Mouse (Mus musculus): ENCODE data around the gene Ptprn2. TPM values are rescaled to one million over a fixed set of nuclear protein-coding genes. Genes with fewer than 3 reads are reported as not detected.
A peak's percentile ranks its signal among the peaks of the same experiment; 100 is the strongest.

The Ptprn2 gene
- total and polyA plus RNA-seq, 3 experiments = 0.17 TPM; not detected in 2

- Histone ChIP-seq H3K4me2 (ENCODE audit: insufficient read depth, low read depth, poor library complexity, severe bottlenecking) (no peak overlapping the region), H3K27me3 (replicated peaks) (no peaks in the 10 kb centered on the region), H3K36me3 (replicated peaks in 1 of 2; ENCODE audit: control insufficient read depth in 1 of 2, insufficient read depth in 1 of 2, low read length in 1 of 2) (no peaks in the 10 kb centered on the region), H3K4me3 (replicated peaks in 1 of 3; ENCODE audit: low read depth in 2 of 3, low read length in 2 of 3, poor library complexity in 1 of 3) (peak overlapping the region in 1 of 3 experiments; percentile 27), H3K9me3 (replicated peaks; ENCODE audit: low read length) (no peaks in the 10 kb centered on the region), H3K27ac (ENCODE audit: insufficient read depth, low read depth) (peak overlapping the region; percentile 2; the same call in 1 of the 2 replicates), H3K4me1 (ENCODE audit: control insufficient read depth in 1 of 2, insufficient read depth in 2 of 2) (peaks cover 9 to 16% of the 10 kb centered on the region in 2 experiments; a peak in 3 of 4 replicates), H3K9ac (ENCODE audit: insufficient read depth, low read depth) (no peak overlapping the region), H3K79me2 (replicated peaks; ENCODE audit: control insufficient read depth, extremely low read depth, insufficient read depth, poor library complexity, severe bottlenecking) (no peaks in the 10 kb centered on the region)
- no peak for TF ChIP-seq TCF12 (IDR thresholded peaks at IDR 0.05; ENCODE audit: low read depth, low read length)
- TF ChIP-seq USF1 (IDR thresholded peaks at IDR 0.05; ENCODE audit: low read depth, low read length) = no peak
- no peak for TF ChIP-seq TBP (conservative IDR thresholded peaks at IDR 0.05; ENCODE audit: low read depth, low read length)
- no peak for TF ChIP-seq GABPA (IDR thresholded peaks at IDR 0.05; ENCODE audit: insufficient replicate concordance, low read depth, low read length)
- no peak for TF ChIP-seq UBTF (IDR thresholded peaks at IDR 0.05; ENCODE audit: low read depth, low read length)
- no peak for DNase-seq (ENCODE audit: extremely low read depth)
- in situ Hi-C loops (cut with MboI; ENCODE audit: low pct_ligation_motif_present, low pct_unique_long_range_greater_than_20kb, low sequenced_read_pairs) = no loop called here
- dilution Hi-C loops (cut with MboI; ENCODE audit: extremely low pct_ligation_motif_present, extremely low pct_unique_long_range_greater_than_20kb, low sequenced_read_pairs) = no loop called here
These were observed 81.7 kb downstream of the Ptprn2 start for GRCm38 (mm10) chr12:116567170-116567569.

GRCm38 (mm10) chr12:116569568-116569967 is 84.0 kb downstream of the Ptprn2 start:
- no peak overlapping the region for H3K27ac ChIP-seq (ENCODE audit: insufficient read depth, low read depth)
- DNase-seq (ENCODE audit: extremely low read depth) = peak; percentile 29
- H3K36me3 ChIP-seq (replicated peaks in 1 of 2; ENCODE audit: control insufficient read depth in 1 of 2, insufficient read depth in 1 of 2, low read length in 1 of 2) = no peaks in the 10 kb centered on the region
- H3K4me1 ChIP-seq (ENCODE audit: control insufficient read depth in 1 of 2, insufficient read depth in 2 of 2) = peaks cover 9 to 16% of the 10 kb centered on the region in 2 experiments; a peak in 3 of 4 replicates
- H3K9me3 ChIP-seq (replicated peaks; ENCODE audit: low read length) = no peaks in the 10 kb centered on the region
- no peak overlapping the region for H3K4me3 ChIP-seq (replicated peaks in 1 of 3; ENCODE audit: low read depth in 2 of 3, low read length in 2 of 3, poor library complexity in 1 of 3)
- dilution Hi-C loops (cut with MboI; ENCODE audit: extremely low pct_ligation_motif_present, extremely low pct_unique_long_range_greater_than_20kb, low sequenced_read_pairs) = no loop called here
- no peaks in the 10 kb centered on the region for H3K27me3 ChIP-seq (replicated peaks)
- TF ChIP-seq SMC3 (IDR thresholded peaks at IDR 0.05; ENCODE audit: low read depth, low read length) (no peak), ELF1 (IDR thresholded peaks at IDR 0.05; ENCODE audit: low read depth, low read length) (no peak), HCFC1 (IDR thresholded peaks at IDR 0.05; ENCODE audit: low read depth, low read length) (no peak), CHD2 (IDR thresholded peaks at IDR 0.05; ENCODE audit: low read length) (no peak), SIN3A (IDR thresholded peaks at IDR 0.05; ENCODE audit: low read length) (no peak), IRF4 (IDR thresholded peaks at IDR 0.05; ENCODE audit: low read depth, low read length) (no peak), JUN (IDR thresholded peaks at IDR 0.05; ENCODE audit: insufficient read depth, low read depth, low read length) (no peak), CTCF (conservative IDR thresholded peaks at IDR 0.05 in 1 of 2, IDR thresholded peaks at IDR 0.05 in 1 of 2; ENCODE audit: low read depth in 2 of 2, low read length in 2 of 2) (peak in 1 of 2 experiments; percentile 11; a peak in 2 of 4 replicates)
- H3K4me2 ChIP-seq (ENCODE audit: insufficient read depth, low read depth, poor library complexity, severe bottlenecking) = no peak overlapping the region
- no peak overlapping the region for H3K9ac ChIP-seq (ENCODE audit: insufficient read depth, low read depth)
- in situ Hi-C loops (cut with MboI; ENCODE audit: low pct_ligation_motif_present, low pct_unique_long_range_greater_than_20kb, low sequenced_read_pairs) = no loop called here
- no peaks in the 10 kb centered on the region for H3K79me2 ChIP-seq (replicated peaks; ENCODE audit: control insufficient read depth, extremely low read depth, insufficient read depth, poor library complexity, severe bottlenecking)

- Histone ChIP-seq H3K79me2 (replicated peaks; ENCODE audit: control insufficient read depth, extremely low read depth, insufficient read depth, poor library complexity, severe bottlenecking) (no peaks in the 10 kb centered on the region), H3K4me2 (ENCODE audit: insufficient read depth, low read depth, poor library complexity, severe bottlenecking) (no peak overlapping the region), H3K36me3 (replicated peaks in 1 of 2; ENCODE audit: control insufficient read depth in 1 of 2, insufficient read depth in 1 of 2, low read length in 1 of 2) (no peaks in the 10 kb centered on the region), H3K4me1 (ENCODE audit: control insufficient read depth in 1 of 2, insufficient read depth in 2 of 2) (peaks cover 3 to 8% of the 10 kb centered on the region in 2 experiments; a peak in 3 of 4 replicates), H3K27ac (ENCODE audit: insufficient read depth, low read depth) (no peak overlapping the region), H3K9ac (ENCODE audit: insufficient read depth, low read depth) (no peak overlapping the region), H3K27me3 (replicated peaks) (no peaks in the 10 kb centered on the region), H3K9me3 (replicated peaks; ENCODE audit: low read length) (no peaks in the 10 kb centered on the region), H3K4me3 (replicated peaks in 1 of 3; ENCODE audit: low read depth in 2 of 3, low read length in 2 of 3, poor library complexity in 1 of 3) (no peak overlapping the region)
- dilution Hi-C loops (cut with MboI; ENCODE audit: extremely low pct_ligation_motif_present, extremely low pct_unique_long_range_greater_than_20kb, low sequenced_read_pairs) = no loop called here
- TF ChIP-seq MAX (IDR thresholded peaks at IDR 0.05; ENCODE audit: low read length) = no peak
- no peak for TF ChIP-seq JUND (conservative IDR thresholded peaks at IDR 0.05; ENCODE audit: low read depth, low read length)
- TF ChIP-seq MYC (IDR thresholded peaks at IDR 0.05; ENCODE audit: low read depth, low read length) = no peak
- TF ChIP-seq ELF1 (IDR thresholded peaks at IDR 0.05; ENCODE audit: low read depth, low read length) = no peak
- no peak for TF ChIP-seq POLR2A (IDR thresholded peaks at IDR 0.05; ENCODE audit: low read depth, low read length)
- no peak for TF ChIP-seq MAFK (IDR thresholded peaks at IDR 0.05; ENCODE audit: insufficient replicate concordance, low read length)
- TF ChIP-seq EP300 (IDR thresholded peaks at IDR 0.05; ENCODE audit: low read length) = no peak
- no peak for TF ChIP-seq POLR2AphosphoS2 (IDR thresholded peaks at IDR 0.05; ENCODE audit: low read depth, low read length)
- DNase-seq (ENCODE audit: extremely low read depth) = no peak
- in situ Hi-C loops (cut with MboI; ENCODE audit: low pct_ligation_motif_present, low pct_unique_long_range_greater_than_20kb, low sequenced_read_pairs) = no loop called here
These were observed 88.6 kb downstream of the Ptprn2 start for GRCm38 (mm10) chr12:116574102-116574501.
